In the genomic region with DNA sequence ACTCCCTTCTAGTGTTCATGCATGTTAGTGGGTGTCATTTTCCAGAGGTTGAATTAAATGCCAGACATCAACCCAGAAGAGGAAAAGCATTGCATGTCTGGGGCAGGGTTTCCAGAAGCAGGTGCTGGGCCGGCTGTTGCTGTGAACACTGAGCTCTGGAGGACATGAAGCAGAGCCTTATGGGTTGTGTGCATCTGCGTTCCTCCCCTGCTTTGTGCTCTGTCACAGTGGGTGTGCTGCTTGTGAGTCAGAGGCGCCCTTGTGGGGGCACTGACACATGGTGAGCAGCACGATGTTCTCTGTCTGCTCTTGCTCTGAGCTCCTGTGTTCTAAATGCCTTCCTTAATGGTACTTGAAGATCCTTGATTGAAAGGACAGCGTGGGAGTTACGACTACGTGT, we compare ENCODE assay signal across 11 mouse cellular contexts.
A peak's percentile ranks its signal among the peaks of the same experiment; 100 is the strongest.
DNase-seq lines count a peak whose midpoint lies in the region; ATAC-seq and TF ChIP-seq lines count a peak whose summit lies in the region.
"Had no signal": no experiment of that assay in that cellular context is flagged by ENCODE, and none has a peak within 500 bp of the region (broad histone marks: within the 10 kb centered on the region; RNA-seq: fewer than 3 reads in every experiment).

No protein-coding gene starts in this region.

- TF ChIP-seq CTCF in left cerebral cortex, adult 2 months (IDR thresholded peaks at IDR 0.05), result no peak

- H3K9me3 ChIP-seq in neural tube, embryonic 13.5 days, result no peaks in the 10 kb centered on the region
- H3K9me3 ChIP-seq: heart, embryonic 13.5 days had no signal

- no peaks in the 10 kb centered on the region for H3K27me3 ChIP-seq in neural tube, embryonic 13.5 days
- H3K27me3 ChIP-seq: heart, embryonic 13.5 days had no signal

- 0 out of 2 replicates have a peak overlapping the region, but pooled peaks have one; percentile 13 for H3K27ac ChIP-seq in neural tube, embryonic 13.5 days (replicated peaks)
- H3K27ac ChIP-seq in left cerebral cortex, adult 2 months, result no peak overlapping the region
- H3K27ac ChIP-seq: heart, embryonic 13.5 days had no signal

- intact Hi-C loops in left cerebral cortex, adult 2 months (cut with DNase I), result loop anchor here (1.0 to 5.0 kb wide), 2 partner anchors 77 to 94 kb away; no protein-coding TSS in a partner anchor
- intact Hi-C loops in heart, postnatal 25 days (cut with DNase I), result no loop called here
- intact Hi-C loops in heart, postnatal 36 days (cut with DNase I), result no loop called here

- H3K4me1 ChIP-seq in neural tube, embryonic 13.5 days (replicated peaks), result peaks cover 10% of the 10 kb centered on the region

- WGBS in neural tube, embryonic 13.5 days, result 49% methylated on average over 7 of the region's 7 CpGs

- peak; percentile 33 for DNase-seq in adrenal gland, postnatal 14 days
- no peak for DNase-seq in adrenal gland, postnatal 10 days
- no peak for DNase-seq in neural tube, embryonic 10.5 days (ENCODE audit: extremely low spot score, low spot score)
- DNase-seq in left cerebral cortex, adult 2 months (ENCODE audit: extremely low spot score in 1 of 2, low spot score in 2 of 2), result peak; percentile 61 to 71
- DNase-seq in right cerebral cortex, postnatal 36 days (ENCODE audit: low spot score in 2 of 2), result peak; percentile 68 to 81
- no peak for DNase-seq in heart, postnatal 25 days (ENCODE audit: low spot score)
- DNase-seq in heart, postnatal 36 days, result no peak
- DNase-seq: kidney, postnatal 10 days; lung, embryonic 14.5 days had no signal

- H3K36me3 ChIP-seq in neural tube, embryonic 13.5 days, result no peaks in the 10 kb centered on the region

- no peak overlapping the region for H3K4me2 ChIP-seq in neural tube, embryonic 13.5 days
- H3K4me2 ChIP-seq: heart, embryonic 13.5 days; lung, embryonic 14.5 days had no signal

- no peak for ATAC-seq in neural tube, embryonic 13.5 days (ENCODE audit: low read depth)

- H3K9ac ChIP-seq in neural tube, embryonic 13.5 days, result no peak overlapping the region
- H3K9ac ChIP-seq: heart, embryonic 13.5 days; lung, embryonic 14.5 days had no signal

- H3K4me3 ChIP-seq in neural tube, embryonic 13.5 days, result no peak overlapping the region
- H3K4me3 ChIP-seq in left cerebral cortex, adult 2 months, result no peak overlapping the region
- H3K4me3 ChIP-seq: heart, embryonic 13.5 days had no signal

Comparison
In these comparisons a context has a peak if more than half of its experiments do, and no peak if none do; other contexts are left out.
1. DNase-seq: peak in adrenal gland, postnatal 14 days (single experiment), left cerebral cortex, adult 2 months (2 of 2) and right cerebral cortex, postnatal 36 days (2 of 2); none in adrenal gland, postnatal 10 days (single experiment), neural tube, embryonic 10.5 days (single experiment), heart, postnatal 25 days (single experiment) and heart, postnatal 36 days (0 of 2).